In the genomic region with DNA sequence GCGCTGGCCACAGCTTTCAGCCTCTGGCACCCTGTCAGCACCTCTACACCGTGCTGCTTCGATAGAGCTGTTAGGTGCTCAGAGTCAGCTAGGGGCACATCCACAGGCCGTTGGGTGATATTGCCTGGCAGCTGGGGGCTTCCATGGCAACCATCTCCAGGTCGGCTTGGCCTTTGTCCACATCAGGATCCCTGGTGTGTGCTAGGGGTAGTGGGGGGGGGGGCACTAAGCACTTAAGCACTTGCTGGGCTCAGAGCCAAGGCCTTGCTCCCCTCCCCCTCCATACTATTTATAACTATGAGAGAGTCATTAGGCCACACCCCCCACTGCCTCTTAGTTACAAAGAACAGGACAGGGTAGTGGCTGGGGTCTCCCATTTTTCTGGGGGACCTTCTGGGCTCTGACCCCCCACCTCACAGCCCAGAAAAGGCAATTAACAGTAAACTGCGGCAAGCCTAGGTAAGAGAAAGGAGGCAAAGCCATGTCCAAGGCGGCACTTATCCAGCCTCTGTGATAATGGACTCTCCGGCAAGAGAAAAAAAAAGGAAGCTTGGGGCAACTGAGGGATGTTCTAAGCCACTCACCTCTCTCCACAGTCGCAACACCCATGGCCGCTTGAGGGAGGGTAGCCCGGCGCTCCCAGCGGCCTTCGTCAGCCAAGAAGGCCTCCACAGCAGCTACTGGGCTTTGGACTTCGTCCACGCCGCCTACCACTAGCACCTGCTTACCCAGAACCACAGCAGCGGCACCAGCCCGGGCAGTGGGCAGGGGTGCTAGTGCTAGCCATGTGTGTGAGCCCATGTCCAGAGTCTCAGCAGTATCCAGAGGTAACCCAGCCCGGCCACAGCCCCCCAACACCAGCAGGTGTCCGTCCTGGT, we compare ENCODE assay signal across 9 mouse cellular contexts. TPM values are rescaled to one million over a fixed set of nuclear protein-coding genes. Genes with fewer than 3 reads are reported as not detected.
DNase-seq lines count a peak whose midpoint lies in the region; ATAC-seq and TF ChIP-seq lines count a peak whose summit lies in the region.
"Had no signal": no experiment of that assay in that cellular context is flagged by ENCODE, and none has a peak within 500 bp of the region (broad histone marks: within the 10 kb centered on the region; RNA-seq: fewer than 3 reads in every experiment).

No protein-coding gene starts in this region.

- DNase-seq in adrenal gland, postnatal 10 days, result peak; percentile 52
- no peak for DNase-seq in adrenal gland, adult 2 months
- peak; percentile 63 to 74 for DNase-seq in kidney, postnatal 4 days
- peak; percentile 62 for DNase-seq in mesoderm, embryonic 11.5 days (ENCODE audit: low read depth, low spot score)
- no peak for DNase-seq in natural killer cell, adult 2 months (ENCODE audit: low spot score in 2 of 2)

- WGBS in bone marrow, adult 2 months, result 59% methylated on average over 21 of the region's 21 CpGs
- 47% methylated on average over 21 of the region's 21 CpGs for WGBS in heart, embryonic 11.5 days (ENCODE audit: insufficient replicate concordance)
- 56% methylated on average over 21 of the region's 21 CpGs for WGBS in stomach, embryonic 15.5 days

- no peak for TF ChIP-seq POLR2A in bone marrow, adult 2 months (IDR thresholded peaks at IDR 0.05; ENCODE audit: borderline replicate concordance, control insufficient read depth, low read depth, low read length)

- peak overlapping the region; percentile 89 for H3K4me2 ChIP-seq in heart, embryonic 11.5 days
- H3K4me2 ChIP-seq in stomach, embryonic 15.5 days, result peak overlapping the region; percentile 94

- H3K27ac ChIP-seq in bone marrow, adult 2 months (ENCODE audit: control insufficient read depth, insufficient read depth, low read depth, low read length, poor library complexity), result peak overlapping the region; percentile 1; the same call in 1 of the 2 replicates
- H3K27ac ChIP-seq in heart, embryonic 11.5 days (ENCODE audit: low read depth, low read length), result peak overlapping the region; percentile 95
- H3K27ac ChIP-seq in stomach, embryonic 15.5 days, result peak overlapping the region; percentile 87
- H3K27ac ChIP-seq: macrophage had no signal

- H3K4me1 ChIP-seq in bone marrow, adult 2 months (ENCODE audit: control insufficient read depth, insufficient read depth, low read length), result peaks cover 3% of the 10 kb centered on the region
- H3K4me1 ChIP-seq in heart, embryonic 11.5 days (ENCODE audit: control insufficient read depth, insufficient read depth, low read length), result peaks cover 42% of the 10 kb centered on the region
- peaks cover 30% of the 10 kb centered on the region for H3K4me1 ChIP-seq in stomach, embryonic 15.5 days

- peaks cover 4% of the 10 kb centered on the region; the same call in 1 of the 2 replicates for H3K36me3 ChIP-seq in heart, embryonic 11.5 days (ENCODE audit: control insufficient read depth, insufficient read depth, low read length)
- H3K36me3 ChIP-seq in stomach, embryonic 15.5 days, result no peaks in the 10 kb centered on the region

- peak overlapping the region; percentile 56 for H3K9ac ChIP-seq in heart, embryonic 11.5 days (ENCODE audit: low read depth, low read length)
- H3K9ac ChIP-seq in stomach, embryonic 15.5 days, result 0 out of 2 replicates have a peak overlapping the region, but pooled peaks have one; percentile 10

- no peak for TF ChIP-seq CTCF in bone marrow, adult 2 months (IDR thresholded peaks at IDR 0.05; ENCODE audit: control insufficient read depth, insufficient read depth, low read length)

- ATAC-seq in heart, embryonic 11.5 days (replicated peaks; ENCODE audit: insufficient number of reproducible peaks, low FRiP score, low TSS enrichment), result peak; percentile 75
- ATAC-seq in stomach, embryonic 15.5 days (ENCODE audit: insufficient read depth, low FRiP score, low read depth), result peak; percentile 23

- no peaks in the 10 kb centered on the region for H3K9me3 ChIP-seq in heart, embryonic 11.5 days (replicated peaks; ENCODE audit: control insufficient read depth, low read length)
- no peaks in the 10 kb centered on the region for H3K9me3 ChIP-seq in stomach, embryonic 15.5 days

- H3K4me3 ChIP-seq in bone marrow, adult 2 months (replicated peaks; ENCODE audit: control insufficient read depth, low read depth, low read length), result no peak overlapping the region
- peak overlapping the region; percentile 60 for H3K4me3 ChIP-seq in heart, embryonic 11.5 days (ENCODE audit: low read depth, low read length)
- peak overlapping the region; percentile 60 for H3K4me3 ChIP-seq in stomach, embryonic 15.5 days (replicated peaks)

- no peaks in the 10 kb centered on the region for H3K27me3 ChIP-seq in heart, embryonic 11.5 days (ENCODE audit: control insufficient read depth, insufficient read depth, low read length)
- H3K27me3 ChIP-seq in stomach, embryonic 15.5 days (replicated peaks), result no peaks in the 10 kb centered on the region

RNA-seq across cellular contexts. Expression of a gene that starts 9.8 kb away (rescaled TPM):
- total RNA-seq in adrenal gland, postnatal 10 days (2021), result 10 to 100 TPM; 39.3 to 43.6 TPM
- 10 to 100 TPM; 27.8 to 46.5 TPM for total RNA-seq in adrenal gland, adult 2 months (2021)
- 23.0 and 28.1 TPM in 2 replicates for polyA plus RNA-seq in adrenal gland, adult 2 months (2012; rRNA removed)
- 5.1 and 12.3 TPM in 2 replicates for polyA plus RNA-seq in bone marrow, adult 2 months (2011; ENCODE audit: insufficient read depth, insufficient read length, low replicate concordance, missing spikeins)
- polyA plus RNA-seq in heart, embryonic 11.5 days (2014; fragmentation: Nextera tagmentation; extraction: Ambion mirVana), result 34.6 and 46.9 TPM in 2 replicates
- polyA plus RNA-seq in stomach, embryonic 15.5 days (2015; fragmentation: Nextera tagmentation; extraction: Ambion mirVana), result 47.7 and 52.5 TPM in 2 replicates

RNA-seq across cellular contexts. Expression of a gene that starts 10.8 kb away (rescaled TPM):
- total RNA-seq in adrenal gland, postnatal 10 days (2021), result 10 to 100 TPM; 25.6 to 34.8 TPM
- total RNA-seq in adrenal gland, adult 2 months (2021), result 10 to 100 TPM; 19.4 to 24.5 TPM
- 73.1 and 81.9 TPM in 2 replicates for polyA plus RNA-seq in adrenal gland, adult 2 months (2012; rRNA removed)
- polyA plus RNA-seq in bone marrow, adult 2 months (2011; ENCODE audit: insufficient read depth, insufficient read length, low replicate concordance, missing spikeins), result 8.1 and 18.3 TPM in 2 replicates
- 58.1 and 71.8 TPM in 2 replicates for polyA plus RNA-seq in heart, embryonic 11.5 days (2014; fragmentation: Nextera tagmentation; extraction: Ambion mirVana)
- polyA plus RNA-seq in stomach, embryonic 15.5 days (2015; fragmentation: Nextera tagmentation; extraction: Ambion mirVana), result 65.5 and 67.3 TPM in 2 replicates

RNA-seq across cellular contexts. Expression of a gene that starts 14.2 kb away (rescaled TPM):
- total RNA-seq in adrenal gland, postnatal 10 days (2021), result not detected
- not detected for total RNA-seq in adrenal gland, adult 2 months (2021)
- not detected in 2 replicates for polyA plus RNA-seq in adrenal gland, adult 2 months (2012; rRNA removed)
- polyA plus RNA-seq in bone marrow, adult 2 months (2011; ENCODE audit: insufficient read depth, insufficient read length, low replicate concordance, missing spikeins), result not detected in 2 replicates
- not detected in 2 replicates for polyA plus RNA-seq in heart, embryonic 11.5 days (2014; fragmentation: Nextera tagmentation; extraction: Ambion mirVana)
- polyA plus RNA-seq in stomach, embryonic 15.5 days (2015; fragmentation: Nextera tagmentation; extraction: Ambion mirVana), result not detected in 2 replicates
- polyA plus RNA-seq: macrophage had no signal

RNA-seq across cellular contexts. Expression of a gene that starts 22.2 kb away (rescaled TPM):
- not detected for total RNA-seq in adrenal gland, postnatal 10 days (2021)
- total RNA-seq in adrenal gland, adult 2 months (2021), result not detected
- polyA plus RNA-seq in adrenal gland, adult 2 months (2012; rRNA removed), result not detected in 2 replicates
- polyA plus RNA-seq in bone marrow, adult 2 months (2011; ENCODE audit: insufficient read depth, insufficient read length, low replicate concordance, missing spikeins), result 0.34 and 0.87 TPM in 2 replicates
- 1.1 and 1.4 TPM in 2 replicates for polyA plus RNA-seq in heart, embryonic 11.5 days (2014; fragmentation: Nextera tagmentation; extraction: Ambion mirVana)
- polyA plus RNA-seq in stomach, embryonic 15.5 days (2015; fragmentation: Nextera tagmentation; extraction: Ambion mirVana), result 1.4 and 1.6 TPM in 2 replicates
- polyA plus RNA-seq: macrophage had no signal

RNA-seq across cellular contexts. Expression of a gene that starts 29.0 kb away (rescaled TPM):
- total RNA-seq in adrenal gland, postnatal 10 days (2021), result 100 to 1,000 TPM; 108 to 131 TPM
- total RNA-seq in adrenal gland, adult 2 months (2021), result 100 to 1,000 TPM in 1 of 2 experiments, 10 to 100 TPM in 1; 94.0 to 107 TPM
- polyA plus RNA-seq in adrenal gland, adult 2 months (2012; rRNA removed), result 136 and 150 TPM in 2 replicates
- polyA plus RNA-seq in bone marrow, adult 2 months (2011; ENCODE audit: insufficient read depth, insufficient read length, low replicate concordance, missing spikeins), result 3.8 and 9.0 TPM in 2 replicates
- polyA plus RNA-seq in heart, embryonic 11.5 days (2014; fragmentation: Nextera tagmentation; extraction: Ambion mirVana), result 22.7 and 30.4 TPM in 2 replicates
- 40.5 and 46.6 TPM in 2 replicates for polyA plus RNA-seq in stomach, embryonic 15.5 days (2015; fragmentation: Nextera tagmentation; extraction: Ambion mirVana)

Comparison
In these comparisons a context has a peak if more than half of its experiments do, and no peak if none do; other contexts are left out.
1. DNase-seq: peak in adrenal gland, postnatal 10 days (single experiment), kidney, postnatal 4 days (2 of 2) and mesoderm, embryonic 11.5 days (single experiment); none in adrenal gland, adult 2 months (single experiment) and natural killer cell, adult 2 months (0 of 2).
2. H3K27ac ChIP-seq: peak in every context shown above with its lines; median percentile 95 in heart, embryonic 11.5 days; 87 in stomach, embryonic 15.5 days; 1 in bone marrow, adult 2 months.